Mouse (Mus musculus) heart, embryonic 11.5 days (tissue): ENCODE results near the gene Cx3cr1. TPM values are rescaled to one million over a fixed set of nuclear protein-coding genes. Genes with fewer than 3 reads are reported as not detected.

Experiments
- ATAC-seq: fragments of 200-750 bp; cut with Nextera tagmentation; replicated peaks from 2 replicates; pipeline ENCODE4 v1.8.0; 2017; ENCODE audit warnings: moderate library complexity; ENCODE audit not compliant: insufficient number of reproducible peaks, low FRiP score, low TSS enrichment
- H3K27ac ChIP-seq: fragments of 300-500 bp; sonication (generic); 2 replicates; pipeline ENCODE4 v1.5.1; 2014; ENCODE audit warnings: mild to moderate bottlenecking, low read depth, low read length
- H3K27me3 ChIP-seq: fragments of 300-500 bp; sonication (generic); 2 replicates; pipeline ENCODE4 v1.6.1; 2014; ENCODE audit warnings: mild to moderate bottlenecking, low read length, mixed read lengths; ENCODE audit not compliant: control insufficient read depth, insufficient read depth
- H3K36me3 ChIP-seq: fragments of 300-500 bp; sonication (generic); 2 replicates; pipeline ENCODE4 v1.6.1; 2014; ENCODE audit warnings: mild to moderate bottlenecking, low read length, moderate library complexity, mixed read lengths; ENCODE audit not compliant: control insufficient read depth, insufficient read depth
- H3K4me1 ChIP-seq: fragments of 300-500 bp; sonication (generic); 2 replicates; pipeline ENCODE4 v1.6.1; 2014; ENCODE audit warnings: low read length; ENCODE audit not compliant: control insufficient read depth, insufficient read depth
- H3K4me2 ChIP-seq: fragments of 300-500 bp; sonication (generic); 2 replicates; pipeline ENCODE4 v1.6.1; 2014; ENCODE audit warnings: mild to moderate bottlenecking, moderate library complexity
- H3K4me3 ChIP-seq: fragments of 300-500 bp; sonication (generic); 2 replicates; pipeline ENCODE4 v1.5.1; 2014; ENCODE audit warnings: low read depth, low read length
- H3K9ac ChIP-seq: fragments of 300-500 bp; sonication (generic); 2 replicates; pipeline ENCODE4 v1.6.1; 2014; ENCODE audit warnings: mild to moderate bottlenecking, low read depth, low read length, moderate library complexity
- H3K9me3 ChIP-seq: fragments of 300-500 bp; sonication (generic); replicated peaks from 2 replicates; pipeline ENCODE4 v1.6.1; 2016; ENCODE audit warnings: low read length; ENCODE audit not compliant: control insufficient read depth
- WGBS: fragments of 180-500 bp; shearing (Covaris S2); extraction: QIAGEN DNeasy Blood & Tissue Kit; methylation state at CpG from one replicate; pipeline ENCODE4 v1.1.7; 2014; ENCODE audit not compliant: insufficient replicate concordance; 5-methylcytosine and 5-hydroxymethylcytosine counted together
- polyA plus RNA-seq: library from polyadenylated mRNA; unstranded; fragments of >200 nt; fragmentation: Nextera tagmentation; extraction: Ambion mirVana; gene quantifications from 2 replicates; pipeline ENCODE4 v1.2.1, GENCODE M21; 2014

Gene Cx3cr1
- polyA plus RNA-seq, 1 experiment from 2014 or later: 3.1 TPM

GRCm38 (mm10) chr9:119982956-119983551 is 86.6 kb downstream of the Cx3cr1 start:
- Histone ChIP-seq H3K4me3 (peak overlapping the region; percentile 75), H3K4me2 (peak overlapping the region; percentile 95), H3K36me3 (no peaks in the 10 kb centered on the region), H3K27ac (peak overlapping the region; percentile 98), H3K9ac (peak overlapping the region; percentile 84), H3K4me1 (peaks cover 58% of the 10 kb centered on the region), H3K9me3 (no peaks in the 10 kb centered on the region), H3K27me3 (no peaks in the 10 kb centered on the region)
- under 1% methylated on average over 45 of the region's 48 CpGs for WGBS
- ATAC-seq: peak; percentile 27; the same call in 1 of the 2 replicates

- WGBS: 1% methylated on average over 11 of the region's 11 CpGs
- H3K9me3 ChIP-seq: no peaks in the 10 kb centered on the region
- H3K27ac ChIP-seq: peak overlapping the region; percentile 98
- H3K4me1 ChIP-seq: peaks cover 65% of the 10 kb centered on the region
- H3K27me3 ChIP-seq: no peaks in the 10 kb centered on the region
- H3K36me3 ChIP-seq: no peaks in the 10 kb centered on the region
- H3K4me2 ChIP-seq: peak overlapping the region; percentile 95
- ATAC-seq: peak; percentile 56
- peak overlapping the region; percentile 84 for H3K9ac ChIP-seq
- H3K4me3 ChIP-seq: peak overlapping the region; percentile 75
Measured at GRCm38 (mm10) chr9:119982241-119982811, 87.4 kb downstream of the Cx3cr1 start.

- Histone ChIP-seq H3K4me2 (peak overlapping the region; percentile 95), H3K27me3 (no peaks in the 10 kb centered on the region), H3K4me1 (peaks cover 74% of the 10 kb centered on the region), H3K4me3 (peak overlapping the region; percentile 75), H3K36me3 (no peaks in the 10 kb centered on the region), H3K9me3 (no peaks in the 10 kb centered on the region), H3K9ac (peak overlapping the region; percentile 66), H3K27ac (peak overlapping the region; percentile 98)
- 0% methylated on average over 16 of the region's 16 CpGs for WGBS
- peak; percentile 27; the same call in 1 of the 2 replicates for ATAC-seq
Measured at GRCm38 (mm10) chr9:119981183-119982179, 88.2 kb downstream of the Cx3cr1 start.

- H3K9me3 ChIP-seq: no peaks in the 10 kb centered on the region
- 3% methylated on average over 4 of the region's 4 CpGs for WGBS
- H3K4me1 ChIP-seq: peaks cover 76% of the 10 kb centered on the region
- H3K27ac ChIP-seq: peak overlapping the region; percentile 98
- H3K36me3 ChIP-seq: no peaks in the 10 kb centered on the region
- H3K9ac ChIP-seq: peak overlapping the region; percentile 66
- H3K4me3 ChIP-seq: peak overlapping the region; percentile 75
- ATAC-seq: 0 out of 2 replicates have a peak, but pooled peaks have one; percentile 0
- H3K4me2 ChIP-seq: peak overlapping the region; percentile 95
- no peaks in the 10 kb centered on the region for H3K27me3 ChIP-seq
Measured at GRCm38 (mm10) chr9:119980770-119981182, 88.9 kb downstream of the Cx3cr1 start.

- no peak for ATAC-seq
- Histone ChIP-seq H3K9me3 (no peaks in the 10 kb centered on the region), H3K4me2 (no peak overlapping the region), H3K27me3 (no peaks in the 10 kb centered on the region), H3K4me3 (no peak overlapping the region), H3K27ac (no peak overlapping the region), H3K9ac (no peak overlapping the region), H3K4me1 (peaks cover 74% of the 10 kb centered on the region), H3K36me3 (peaks cover 5% of the 10 kb centered on the region; the same call in 1 of the 2 replicates)
- 47% methylated on average over 2 of the region's 2 CpGs for WGBS
Measured at GRCm38 (mm10) chr9:119979749-119980148, 89.9 kb downstream of the Cx3cr1 start.

GRCm38 (mm10) chr9:119978811-119979441 is 90.8 kb downstream of the Cx3cr1 start:
- Histone ChIP-seq H3K9ac (no peak overlapping the region), H3K27ac (no peak overlapping the region)

GRCm38 (mm10) chr9:119978151-119978810 is 91.4 kb downstream of the Cx3cr1 start:
- H3K27me3 ChIP-seq: no peaks in the 10 kb centered on the region
- H3K4me3 ChIP-seq: no peak overlapping the region
- H3K36me3 ChIP-seq: peaks cover 14% of the 10 kb centered on the region
- H3K9ac ChIP-seq: no peak overlapping the region
- H3K9me3 ChIP-seq: no peaks in the 10 kb centered on the region
- H3K27ac ChIP-seq: peak overlapping the region; percentile 48
- peak overlapping the region; percentile 20 for H3K4me2 ChIP-seq
- H3K4me1 ChIP-seq: peaks cover 66% of the 10 kb centered on the region
- ATAC-seq: no peak
- WGBS: 46% methylated on average over 9 of the region's 9 CpGs

More at GRCm38 (mm10) chr9:119978811-119979441, 90.8 kb downstream of the Cx3cr1 start:
- 78% methylated on average over 6 of the region's 6 CpGs for WGBS
- no peak overlapping the region for H3K4me2 ChIP-seq
- H3K27me3 ChIP-seq: no peaks in the 10 kb centered on the region
- peaks cover 66% of the 10 kb centered on the region for H3K4me1 ChIP-seq
- H3K4me3 ChIP-seq: no peak overlapping the region
- peaks cover 7% of the 10 kb centered on the region for H3K36me3 ChIP-seq
- H3K9me3 ChIP-seq: no peaks in the 10 kb centered on the region
- no peak for ATAC-seq
